In genomic region chr7:79203481-79203880, GRCm38 (mm10) we compare ENCODE assay signal across 26 mouse cellular contexts. TPM values are rescaled to one million over a fixed set of nuclear protein-coding genes. Genes with fewer than 3 reads are reported as not detected.
A peak's percentile ranks its signal among the peaks of the same experiment; 100 is the strongest.
DNase-seq lines count a peak whose midpoint lies in the region; ATAC-seq and TF ChIP-seq lines count a peak whose summit lies in the region.
"Had no signal": no experiment of that assay in that cellular context is flagged by ENCODE, and none has a peak within 500 bp of the region (broad histone marks: within the 10 kb centered on the region; RNA-seq: fewer than 3 reads in every experiment).

No protein-coding gene starts in this region.

- peak; percentile 51 for DNase-seq in adrenal gland, postnatal 14 days
- DNase-seq in adrenal gland, adult 18-20 months (ENCODE audit: low spot score in 2 of 2): no peak
- no peak for DNase-seq in heart, postnatal 25 days (ENCODE audit: low spot score)
- DNase-seq in kidney, postnatal 0 days (ENCODE audit: low spot score): no peak
- DNase-seq in kidney, postnatal 36 days: no peak
- DNase-seq in adipocyte (ENCODE audit: low spot score): peak; percentile 26
- DNase-seq in neural tube, embryonic 10.5 days (ENCODE audit: extremely low spot score, low spot score): no peak
- DNase-seq: adrenal gland, postnatal 25 days; B cell, adult 2 months; cerebellum, adult 18-20 months; cerebellum, adult 9-10 months; cerebellum, postnatal 14 days; gastrocnemius, postnatal 25 days; heart, postnatal 14 days; kidney, adult 11 months had no signal

- 76% methylated on average over 5 of the region's 5 CpGs for WGBS in heart, embryonic 16.5 days
- WGBS in kidney, postnatal 0 days: 75% methylated on average over 5 of the region's 5 CpGs

- no peaks in the 10 kb centered on the region for H3K36me3 ChIP-seq in heart, embryonic 16.5 days (ENCODE audit: control insufficient read depth, insufficient read depth)
- H3K36me3 ChIP-seq in kidney, postnatal 0 days (ENCODE audit: insufficient read depth, low read length): no peaks in the 10 kb centered on the region
- H3K36me3 ChIP-seq: forebrain, embryonic 10.5 days; G1E; hindbrain, embryonic 10.5 days; hindbrain, embryonic 13.5 days; intestine, embryonic 15.5 days had no signal

- TF ChIP-seq CTCF in kidney, postnatal 0 days (IDR thresholded peaks at IDR 0.05; ENCODE audit: low read depth): no peak

- no peaks in the 10 kb centered on the region for H3K27me3 ChIP-seq in heart, embryonic 16.5 days (ENCODE audit: control insufficient read depth, insufficient read depth, low read length)
- no peaks in the 10 kb centered on the region for H3K27me3 ChIP-seq in kidney, postnatal 0 days (ENCODE audit: insufficient read depth, low read length)
- H3K27me3 ChIP-seq: forebrain, embryonic 13.5 days; hindbrain, embryonic 13.5 days; intestine, embryonic 15.5 days; Patski had no signal

- no peak for ATAC-seq in heart, embryonic 16.5 days (replicated peaks; ENCODE audit: extremely low read depth, insufficient read depth, low FRiP score)
- no peak for ATAC-seq in kidney, postnatal 0 days (replicated peaks; ENCODE audit: low FRiP score, low read depth)
- ATAC-seq: forebrain, embryonic 13.5 days; forebrain, embryonic 16.5 days; hindbrain, embryonic 16.5 days; intestine, embryonic 15.5 days; Patski had no signal

- no peak overlapping the region for H3K4me3 ChIP-seq in heart, embryonic 16.5 days (ENCODE audit: low read length)
- H3K4me3 ChIP-seq in kidney, postnatal 0 days (replicated peaks; ENCODE audit: low read depth, low read length): no peak overlapping the region
- H3K4me3 ChIP-seq: forebrain, embryonic 10.5 days; forebrain, embryonic 13.5 days; hindbrain, embryonic 10.5 days; hindbrain, embryonic 13.5 days; intestine, embryonic 15.5 days had no signal

- H3K9ac ChIP-seq in heart, embryonic 16.5 days (ENCODE audit: low read length): no peak overlapping the region
- H3K9ac ChIP-seq in kidney, postnatal 0 days (ENCODE audit: low read depth, low read length): no peak overlapping the region
- H3K9ac ChIP-seq: forebrain, embryonic 13.5 days; hindbrain, embryonic 13.5 days; intestine, embryonic 15.5 days had no signal

- peaks cover 10% of the 10 kb centered on the region for H3K4me1 ChIP-seq in heart, embryonic 16.5 days (ENCODE audit: control insufficient read depth, insufficient read depth, low read length)
- H3K4me1 ChIP-seq in kidney, postnatal 0 days (replicated peaks; ENCODE audit: insufficient read depth, low read length): no peaks in the 10 kb centered on the region
- H3K4me1 ChIP-seq: forebrain, embryonic 13.5 days; hindbrain, embryonic 10.5 days; hindbrain, embryonic 13.5 days had no signal

- H3K27ac ChIP-seq in heart, embryonic 16.5 days (ENCODE audit: low read length): peak overlapping the region; percentile 67; the same call in 1 of the 2 replicates
- H3K27ac ChIP-seq in kidney, postnatal 0 days: peak overlapping the region; percentile 88; the same call in 1 of the 2 replicates
- H3K27ac ChIP-seq: forebrain, embryonic 10.5 days; forebrain, embryonic 13.5 days; hindbrain, embryonic 10.5 days; hindbrain, embryonic 13.5 days had no signal

- H3K4me2 ChIP-seq in heart, embryonic 16.5 days (ENCODE audit: low read depth, low read length): no peak overlapping the region
- H3K4me2 ChIP-seq in kidney, postnatal 0 days (ENCODE audit: low read length): no peak overlapping the region
- H3K4me2 ChIP-seq: forebrain, embryonic 13.5 days; heart, embryonic 11.5 days; hindbrain, embryonic 13.5 days; intestine, embryonic 15.5 days had no signal

- no peaks in the 10 kb centered on the region; the same call in 1 of the 2 replicates for H3K9me3 ChIP-seq in heart, embryonic 16.5 days (replicated peaks; ENCODE audit: control insufficient read depth, low read length)
- H3K9me3 ChIP-seq in kidney, postnatal 0 days (replicated peaks; ENCODE audit: low read length): no peaks in the 10 kb centered on the region
- H3K9me3 ChIP-seq: forebrain, embryonic 10.5 days; forebrain, embryonic 13.5 days; G1E; hindbrain, embryonic 10.5 days; hindbrain, embryonic 13.5 days; intestine, embryonic 15.5 days had no signal

- intact Hi-C loops in heart, postnatal 25 days (cut with DNase I): no loop called here

RNA-seq across cellular contexts. Expression of gene Mfge8, which starts 54.6 kb away (rescaled TPM):
- 220 and 296 TPM in 2 replicates for total RNA-seq in adrenal gland, postnatal 14 days (2021)
- 100 to 1,000 TPM; 180 to 220 TPM for total RNA-seq in adrenal gland, adult 18-20 months (2021)
- 239 and 283 TPM in 2 replicates for polyA plus RNA-seq in heart, embryonic 16.5 days (2015; fragmentation: Nextera tagmentation; extraction: Ambion mirVana)
- 100 to 1,000 TPM; 118 to 144 TPM for total RNA-seq in heart, postnatal 25 days (2021)
- polyA plus RNA-seq in kidney, postnatal 0 days (2015; fragmentation: Nextera tagmentation; extraction: Ambion mirVana): 269 and 299 TPM in 2 replicates

Comparison
In these comparisons a context has a peak if more than half of its experiments do, and no peak if none do; other contexts are left out.
1. DNase-seq: peak in adrenal gland, postnatal 14 days (single experiment) and adipocyte (single experiment); none in adrenal gland, adult 18-20 months (0 of 2), heart, postnatal 25 days (single experiment), kidney, postnatal 0 days (single experiment), kidney, postnatal 36 days (0 of 2) and neural tube, embryonic 10.5 days (single experiment).